Mouse (Mus musculus) monocyte, adult 2 months (primary cell): ENCODE data around the gene Ifnar1.
"Not testable (repeated sequence)": the region's sequence is repeated elsewhere in the genome, so short reads cannot be mapped to it uniquely, and the experiment has no call there.

Experiments
- DNase-seq, 2 experiments: peaks; one replicate each; pipeline ENCODE4 v3.0.0; 2022; ENCODE audit warnings: low spot score in 2 of 2, low read depth in 1 of 2

Gene Ifnar1

GRCm38 (mm10) chr16:91484808-91485700 lies at the start of gene Ifnar1:
Ifnar1 (plus strand) TSS chr16:91485238.
- DNase-seq: peak; percentile 99

- no peak for DNase-seq
These were observed 47.0 kb upstream of the Ifnar1 start for GRCm38 (mm10) chr16:91438081-91438480.

GRCm38 (mm10) chr16:91438599-91438998 lies 46.4 kb upstream of the Ifnar1 start:
- not testable (repeated sequence) for DNase-seq

DNA sequence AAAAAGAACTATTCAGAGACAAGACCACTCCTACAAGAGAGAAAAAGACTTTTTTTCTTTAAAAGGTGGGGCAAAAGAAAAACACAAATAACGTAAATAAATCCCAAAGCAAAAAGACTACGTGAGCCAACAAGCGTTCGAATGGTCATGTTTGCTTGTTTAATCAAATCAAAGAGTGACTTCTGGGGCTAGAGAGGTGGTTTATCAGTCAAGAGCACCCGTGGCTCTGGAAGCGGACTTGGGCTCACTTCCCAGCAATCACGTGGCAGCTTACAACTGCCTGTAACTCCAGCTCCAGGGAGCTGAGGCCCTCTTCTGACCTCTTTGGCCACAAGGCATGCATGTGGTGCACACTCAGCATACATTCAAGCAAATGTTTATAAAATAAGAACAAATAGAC lies 43.7 kb upstream of the Ifnar1 start:
- no peak for DNase-seq

GRCm38 (mm10) chr16:91441811-91442240 lies 43.2 kb upstream of the Ifnar1 start:
- no peak for DNase-seq

GRCm38 (mm10) chr16:91442446-91442845 lies 42.6 kb upstream of the Ifnar1 start:
- DNase-seq: no peak

DNA sequence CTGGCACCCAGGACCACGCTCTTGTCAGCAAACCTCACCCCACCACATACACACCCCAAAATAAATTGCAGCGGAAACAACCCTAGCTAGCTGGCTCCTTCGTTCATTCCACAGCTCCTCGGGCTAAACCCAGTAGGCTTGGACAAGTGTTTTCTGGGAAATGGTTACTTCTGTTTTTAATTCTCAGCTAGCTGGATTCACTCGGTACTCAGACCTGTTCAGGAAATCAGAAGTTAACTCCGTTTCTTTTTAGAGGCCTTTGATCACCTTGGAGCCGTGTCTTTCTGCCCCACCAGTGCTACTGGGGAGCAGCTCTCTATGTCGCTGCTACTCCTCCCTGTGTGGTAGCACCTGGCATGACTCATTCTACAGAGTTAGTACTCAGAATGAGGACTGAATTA lies 41.8 kb upstream of the Ifnar1 start:
- DNase-seq: no peak

GRCm38 (mm10) chr16:91444847-91445246 lies 40.2 kb upstream of the Ifnar1 start:
- DNase-seq: no peak

DNA sequence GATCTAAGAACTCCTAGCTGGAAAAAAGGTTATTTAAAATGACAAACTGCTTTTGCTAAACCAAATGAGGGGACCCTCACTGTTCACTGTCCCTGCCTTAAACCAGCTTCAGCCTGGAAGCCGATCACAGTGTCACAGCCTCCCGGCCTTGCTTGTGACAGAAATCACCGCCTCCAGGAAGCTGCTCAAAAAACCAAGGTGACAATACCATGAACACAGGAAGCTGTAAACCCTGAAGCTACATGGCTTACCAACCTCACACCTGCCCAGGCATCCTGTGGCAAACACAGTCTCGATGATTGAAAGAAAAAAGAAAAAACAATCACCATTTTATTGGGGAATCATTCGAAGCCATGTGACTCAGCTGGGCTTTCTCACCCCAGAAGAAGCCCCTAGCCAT lies 39.5 kb upstream of the Ifnar1 start:
- DNase-seq: no peak

DNA sequence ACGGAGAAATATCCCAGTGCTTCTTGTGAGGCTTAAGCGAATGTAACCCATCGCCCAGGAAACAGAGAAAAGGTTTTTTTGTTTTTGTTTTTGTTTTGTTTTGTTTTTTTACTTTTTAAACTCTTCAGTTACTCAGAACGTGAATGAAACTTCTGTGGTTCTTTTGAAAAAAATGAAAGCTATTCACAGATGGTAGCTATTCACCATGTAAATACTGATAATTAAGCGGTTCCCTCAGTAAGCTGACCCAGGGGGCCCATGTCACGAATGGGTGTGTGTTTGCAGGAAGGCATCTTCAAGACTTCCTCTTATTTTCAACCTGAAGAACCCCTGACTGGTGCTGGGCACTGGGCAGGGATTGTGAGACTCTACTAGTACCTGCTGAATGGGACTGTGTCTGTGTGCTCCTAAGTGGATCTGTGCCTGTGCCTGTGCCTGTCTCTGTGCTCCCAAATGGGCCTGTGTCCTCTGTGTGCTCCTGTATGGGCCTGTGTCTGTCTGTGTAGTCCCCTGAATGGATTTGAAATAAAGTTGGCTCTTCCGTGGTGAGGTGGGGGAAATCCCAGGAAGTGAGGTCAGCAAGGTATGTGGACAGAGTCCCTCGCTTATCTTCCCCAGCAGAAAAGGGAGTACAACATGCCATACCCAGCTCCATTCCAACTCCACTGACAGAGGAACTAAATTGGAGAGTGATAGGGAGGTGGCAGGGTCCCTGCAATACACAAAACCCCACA lies 38.1 kb upstream of the Ifnar1 start:
- DNase-seq: no peak

DNA sequence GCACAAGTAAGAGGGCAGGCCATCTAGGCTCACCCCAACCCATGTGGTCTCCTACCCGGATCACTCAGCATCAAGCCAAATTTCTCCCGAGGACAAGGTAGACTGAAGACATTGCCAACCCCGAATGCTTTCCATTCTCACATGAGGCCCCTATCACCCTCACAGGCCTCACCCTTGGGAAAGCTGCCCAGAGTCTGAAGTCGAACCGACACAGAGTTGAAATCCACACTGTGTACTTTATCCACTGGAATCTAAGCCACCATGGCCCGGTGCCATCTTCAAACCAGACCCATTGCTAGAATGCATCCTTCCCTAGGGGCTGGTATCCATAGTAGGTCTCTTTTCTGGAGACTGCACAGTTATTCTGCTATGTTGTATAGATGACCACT lies 37.5 kb upstream of the Ifnar1 start:
- no peak for DNase-seq

DNA sequence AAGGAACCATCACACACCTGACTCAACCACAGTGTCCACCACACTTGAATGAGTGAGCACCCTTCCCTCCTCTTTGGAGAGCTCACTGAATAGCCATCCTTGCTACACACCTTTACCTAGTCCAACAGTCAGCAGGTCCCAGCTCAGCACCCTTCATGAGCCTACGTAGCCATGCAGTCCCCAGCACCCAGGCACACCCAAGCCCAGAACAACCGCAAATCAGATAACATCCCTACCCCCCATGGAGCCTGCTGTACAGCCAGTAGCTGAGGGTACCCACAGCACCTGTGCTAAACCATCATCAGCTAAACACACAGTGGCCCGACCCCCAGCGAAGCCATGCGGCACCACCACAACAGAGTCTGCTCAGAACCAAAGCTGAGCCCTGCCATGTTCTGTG lies 37.0 kb upstream of the Ifnar1 start:
- no peak for DNase-seq

- DNase-seq: no peak
These were observed 36.1 kb upstream of the Ifnar1 start for GRCm38 (mm10) chr16:91448895-91449294.

- DNase-seq: no peak
These were observed 34.6 kb upstream of the Ifnar1 start for GRCm38 (mm10) chr16:91450137-91451064.

GRCm38 (mm10) chr16:91451949-91452348 lies 33.1 kb upstream of the Ifnar1 start:
- DNase-seq: peak in 1 of 2 experiments; percentile 62

DNA sequence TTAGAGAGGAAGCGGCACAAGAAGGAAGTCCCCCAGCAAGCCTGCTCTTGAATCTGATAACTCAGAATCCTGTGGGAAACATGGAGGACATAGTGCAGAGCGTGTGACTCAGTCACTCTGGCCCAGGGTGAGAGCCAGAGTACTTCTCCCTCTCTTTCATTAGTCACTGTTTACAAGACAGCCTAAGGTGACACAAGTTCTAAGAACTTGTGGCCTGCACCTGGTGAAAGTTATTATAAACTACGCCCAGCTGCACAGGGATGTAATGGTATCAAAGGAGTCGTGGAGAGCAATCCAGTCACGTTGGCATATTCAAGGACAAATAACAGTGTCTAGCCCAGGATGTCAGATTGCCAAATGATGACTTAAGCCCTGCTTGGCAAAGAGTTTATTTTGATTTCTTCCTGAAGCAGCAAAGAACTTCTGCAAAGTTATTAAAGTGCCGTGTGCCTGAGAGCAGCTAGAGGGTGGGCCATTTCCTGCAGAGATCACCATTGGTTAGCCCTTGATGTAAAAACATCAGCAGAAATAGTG lies 32.6 kb upstream of the Ifnar1 start:
- DNase-seq: no peak

DNA sequence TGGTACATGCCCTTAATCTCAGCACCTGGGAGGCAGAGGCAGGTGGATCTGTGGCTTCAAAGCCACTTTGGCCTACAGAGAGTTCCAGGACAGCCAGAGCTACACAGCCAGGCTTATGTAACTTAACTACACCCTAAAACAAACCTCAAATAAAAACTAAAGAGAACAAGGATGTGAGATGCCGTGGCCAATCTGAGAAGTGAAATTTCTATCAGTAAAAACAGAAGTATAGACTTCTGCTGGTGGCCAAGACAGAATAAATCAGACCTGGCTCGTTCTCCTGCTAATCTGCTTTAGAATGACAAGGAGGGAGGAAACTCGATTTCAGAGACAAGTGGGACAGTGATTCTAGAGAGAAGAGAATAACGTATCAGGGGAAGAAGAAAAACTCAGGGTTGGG lies 29.2 kb upstream of the Ifnar1 start:
- no peak for DNase-seq

DNA sequence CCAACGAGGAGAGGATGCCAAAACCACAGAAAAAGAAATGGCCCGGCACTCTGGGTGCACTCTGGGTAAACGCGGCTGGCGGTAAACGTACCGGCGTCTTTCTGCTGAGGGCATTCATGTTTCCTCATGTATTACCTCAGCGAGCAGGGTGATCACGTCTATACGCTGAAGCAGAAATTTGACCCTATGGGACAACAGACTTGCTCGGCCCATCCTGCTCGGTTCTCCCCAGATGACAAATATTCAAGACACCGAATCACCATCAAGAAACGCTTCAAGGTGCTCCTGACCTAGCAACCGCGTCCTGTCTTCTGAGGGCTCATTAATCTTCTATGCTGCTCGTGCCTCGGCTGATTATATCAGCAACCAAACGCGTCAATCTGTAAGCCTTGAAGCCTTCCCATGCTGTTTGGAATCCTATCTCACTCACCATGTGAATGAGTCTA lies 26.7 kb upstream of the Ifnar1 start:
- DNase-seq: no peak

GRCm38 (mm10) chr16:91458976-91459375 lies 26.1 kb upstream of the Ifnar1 start:
- DNase-seq: no peak

- no peak for DNase-seq
These were observed 25.6 kb upstream of the Ifnar1 start for GRCm38 (mm10) chr16:91459396-91459795.

DNA sequence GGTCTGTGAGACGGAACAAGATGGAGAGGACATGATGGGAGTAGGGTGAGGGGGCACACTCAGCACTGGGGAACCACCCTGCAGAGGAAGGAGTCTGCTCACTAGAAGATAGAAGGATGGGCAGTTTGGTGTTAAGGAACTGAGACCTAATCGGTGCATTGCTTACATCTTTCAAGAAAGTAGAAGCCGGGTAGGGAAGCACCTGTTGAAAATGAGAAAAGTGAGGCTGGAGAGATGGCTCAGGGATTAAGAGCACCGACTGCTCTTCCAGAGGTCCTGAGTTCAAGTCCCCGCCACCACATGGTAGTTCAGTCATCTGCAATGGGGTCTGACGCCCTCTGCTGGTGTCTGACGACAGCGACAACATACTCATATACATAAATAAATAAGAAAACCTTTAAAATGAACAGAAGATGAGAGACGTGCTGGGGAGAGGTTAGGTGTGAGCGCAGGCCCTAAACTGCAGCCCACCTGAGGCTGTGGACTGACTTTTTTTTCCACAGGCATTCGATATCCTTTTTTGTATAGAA lies 25.1 kb upstream of the Ifnar1 start:
- DNase-seq: no peak
